Mouse (Mus musculus): ENCODE data around the gene Sit1.

The Sit1 gene

GRCm38 (mm10) chr4:43473636-43474035 lies 9.9 kb downstream of the Sit1 start:
- in situ Hi-C loops (cut with MboI, MseI): no loop called here

DNA sequence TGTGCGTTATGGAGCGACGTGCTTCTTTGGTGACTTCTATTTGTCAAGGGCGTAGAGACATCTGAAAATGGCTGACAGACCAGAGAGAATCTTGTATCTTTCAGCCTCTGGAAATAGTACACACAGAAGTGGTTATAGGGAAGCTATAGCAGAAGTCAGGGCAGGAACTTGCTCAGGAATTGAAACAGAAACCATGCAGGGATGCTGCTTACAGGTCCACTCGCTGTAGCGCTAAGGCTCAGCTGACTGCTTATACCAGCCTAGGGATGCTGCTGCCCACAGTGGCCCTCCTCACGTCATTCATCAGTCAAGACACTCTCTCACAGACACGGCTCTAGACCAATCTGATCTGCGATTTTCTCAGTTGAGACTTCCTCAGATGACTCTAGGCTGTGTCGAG lies 13.2 kb downstream of the Sit1 start:
- in situ Hi-C loops (cut with MboI, MseI): no loop called here

- in situ Hi-C loops (cut with MboI, MseI): no loop called here
Measured at GRCm38 (mm10) chr4:43466872-43467271, 16.7 kb downstream of the Sit1 start.

- in situ Hi-C loops (cut with MboI, MseI): no loop called here
Measured at GRCm38 (mm10) chr4:43465935-43466334, 17.6 kb downstream of the Sit1 start.

- in situ Hi-C loops (cut with MboI, MseI): no loop called here
Measured at GRCm38 (mm10) chr4:43463102-43463501, 20.4 kb downstream of the Sit1 start.

- in situ Hi-C loops (cut with MboI, MseI): no loop called here
Measured at GRCm38 (mm10) chr4:43457124-43457523, 26.4 kb downstream of the Sit1 start.

DNA sequence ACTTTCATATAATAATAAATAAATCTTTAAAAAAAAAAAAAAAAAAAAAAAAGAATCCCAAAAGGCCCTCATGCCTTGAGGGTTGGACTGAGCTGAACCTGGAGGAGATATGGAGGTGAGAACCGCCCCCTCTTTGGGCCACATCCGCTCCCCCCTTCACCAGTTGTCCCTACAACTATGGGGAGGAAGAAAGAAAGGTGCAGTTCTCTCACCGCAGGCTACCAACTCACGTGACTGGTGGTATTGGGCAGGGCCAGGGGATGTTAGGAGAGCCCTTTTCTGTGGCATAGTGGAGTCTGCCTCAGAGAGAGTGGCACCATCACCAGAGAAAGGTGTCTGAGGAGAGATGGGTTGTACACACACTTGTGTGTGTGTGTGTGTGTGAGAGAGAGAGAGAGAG lies 27.1 kb downstream of the Sit1 start:
- in situ Hi-C loops (cut with MboI, MseI): no loop called here

- in situ Hi-C loops (cut with MboI, MseI): no loop called here
Measured at GRCm38 (mm10) chr4:43454041-43454836, 29.3 kb downstream of the Sit1 start, which contains the start of gene Cd72. Gene Cd72, minus strand, starts transcription at chr4:43454628.

DNA sequence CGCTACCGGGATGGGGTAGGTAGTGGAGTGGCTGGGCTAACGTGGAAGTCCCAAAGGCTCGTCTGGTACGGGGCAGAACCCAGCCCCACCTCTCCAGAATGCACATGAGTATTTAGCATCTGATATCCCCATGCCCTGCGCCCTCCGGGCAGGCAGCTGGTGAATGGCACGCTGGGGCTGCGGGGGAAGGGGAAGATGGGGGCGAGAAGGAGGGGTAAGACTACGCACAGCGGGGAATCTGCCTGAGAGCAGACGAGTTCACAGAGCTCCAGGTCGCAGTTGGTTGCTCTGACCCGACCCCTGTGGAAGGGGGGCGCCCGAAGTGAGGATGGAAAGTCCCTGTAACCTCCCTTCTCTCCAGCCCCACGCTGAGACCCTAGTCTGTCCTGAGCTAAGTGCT lies 30.1 kb downstream of the Sit1 start:
- in situ Hi-C loops (cut with MboI, MseI): no loop called here

DNA sequence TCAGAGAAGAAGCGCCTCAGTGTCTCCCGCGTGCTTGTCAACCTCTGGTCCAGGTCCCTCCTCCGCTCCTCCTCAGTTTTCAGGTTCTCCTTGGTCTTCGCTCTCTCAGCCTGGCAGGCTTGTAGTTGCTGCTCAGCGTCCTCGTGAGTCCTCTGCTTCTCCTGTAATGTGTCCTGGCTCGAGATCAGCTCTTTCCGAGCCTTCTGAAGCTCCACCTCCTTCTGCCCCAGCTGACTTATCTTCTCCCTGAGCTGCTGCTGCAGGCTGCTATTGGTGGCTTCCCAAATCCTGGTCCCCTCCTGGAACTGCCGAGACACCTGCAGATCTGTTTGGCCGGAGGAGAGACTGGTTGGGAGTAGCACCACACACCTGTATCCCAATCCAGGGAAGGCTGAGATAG lies 31.2 kb downstream of the Sit1 start:
- in situ Hi-C loops (cut with MboI, MseI): no loop called here

DNA sequence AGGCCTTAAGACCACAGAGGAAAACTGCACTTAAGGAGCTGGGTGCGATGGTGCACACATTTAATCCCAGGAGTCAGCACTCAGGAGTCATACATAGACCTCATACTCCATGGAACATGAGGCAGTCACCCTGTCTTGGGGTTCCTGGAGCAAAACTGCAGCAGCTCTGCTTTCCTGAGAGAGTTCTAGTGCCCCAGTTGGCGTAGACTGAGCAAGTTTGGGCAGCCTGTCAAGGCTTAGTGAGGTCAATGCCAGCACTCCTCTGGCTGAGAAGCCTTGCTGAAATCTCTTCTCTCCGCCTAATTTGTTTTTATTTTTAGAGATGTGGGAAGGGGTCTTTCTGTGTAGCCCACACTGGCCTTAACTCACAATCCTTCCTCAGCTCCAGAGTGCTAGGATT lies 35.0 kb downstream of the Sit1 start:
- in situ Hi-C loops (cut with MboI, MseI): loop anchor here (10.0 to 25.0 kb wide), 3 partner anchors 436 to 1736 kb away; partner anchors contain the start of genes Dctn3 (in 2 of the 2), Fancg (in 1 of the 2), Rpp25l (in 1 of the 2) and Vcp (in 1 of the 2)

DNA sequence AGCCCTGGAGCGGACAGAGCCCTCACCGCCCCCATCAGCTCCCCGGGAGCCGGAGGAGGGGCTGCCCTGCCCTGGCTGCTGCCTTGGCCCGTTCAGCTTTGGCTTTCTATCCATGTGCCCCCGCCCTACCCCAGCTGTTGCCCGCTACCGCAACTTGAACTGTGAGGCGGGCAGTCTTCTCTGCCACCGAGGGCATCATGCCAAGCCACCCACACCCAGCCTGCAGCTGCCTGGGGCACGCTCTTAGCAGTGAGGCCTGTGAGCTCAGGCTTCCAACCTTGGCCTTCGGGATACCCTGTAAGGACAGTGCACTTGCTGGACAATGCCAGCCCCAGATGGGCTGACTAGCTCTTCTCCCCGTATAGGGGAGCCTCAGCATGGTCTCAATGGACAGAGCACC lies 36.3 kb downstream of the Sit1 start:
- in situ Hi-C loops (cut with MboI, MseI): loop anchor here (10.0 to 25.0 kb wide), 3 partner anchors 435 to 1735 kb away; partner anchors contain the start of genes Dctn3 (in 2 of the 2), Fancg (in 1 of the 2), Rpp25l (in 1 of the 2) and Vcp (in 1 of the 2)

DNA sequence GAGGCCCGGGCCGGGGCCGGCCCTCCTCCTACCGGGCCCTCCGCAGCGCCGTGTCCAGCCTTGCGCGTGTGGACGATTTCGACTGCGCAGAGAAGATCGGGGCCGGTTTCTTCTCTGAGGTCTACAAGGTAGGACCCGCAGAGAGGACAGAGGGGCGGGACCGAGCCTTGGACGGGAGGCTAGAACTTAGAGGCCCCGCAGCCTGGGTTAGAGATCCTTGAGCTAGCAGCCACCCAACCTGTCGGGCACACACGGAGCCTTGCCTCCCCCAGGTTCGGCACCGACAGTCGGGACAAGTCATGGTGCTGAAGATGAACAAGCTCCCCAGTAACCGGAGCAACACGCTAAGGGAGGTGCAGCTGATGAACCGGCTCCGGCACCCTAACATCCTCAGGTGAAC lies 40.0 kb downstream of the Sit1 start:
- in situ Hi-C loops (cut with MboI, MseI): loop anchor here (5.0 to 25.0 kb wide), 5 partner anchors 34 to 1731 kb away; partner anchors contain the start of genes Dctn3 (in 2 of the 2), Fancg (in 1 of the 2), Rpp25l (in 1 of the 2) and Sit1 (in 1 of the 2)

- in situ Hi-C loops (cut with MboI, MseI): loop anchor here (5.0 to 25.0 kb wide), 5 partner anchors 35 to 1730 kb away; partner anchors contain the start of genes Dctn3 (in 2 of the 2), Fancg (in 1 of the 2), Rpp25l (in 1 of the 2) and Sit1 (in 1 of the 2)
Measured at GRCm38 (mm10) chr4:43442456-43443361, 40.8 kb downstream of the Sit1 start.

GRCm38 (mm10) chr4:43442044-43442443 lies 41.5 kb downstream of the Sit1 start:
- in situ Hi-C loops (cut with MboI, MseI): loop anchor here (5.0 to 25.0 kb wide), 5 partner anchors 35 to 1730 kb away; partner anchors contain the start of genes Dctn3 (in 2 of the 2), Fancg (in 1 of the 2), Rpp25l (in 1 of the 2) and Sit1 (in 1 of the 2)

DNA sequence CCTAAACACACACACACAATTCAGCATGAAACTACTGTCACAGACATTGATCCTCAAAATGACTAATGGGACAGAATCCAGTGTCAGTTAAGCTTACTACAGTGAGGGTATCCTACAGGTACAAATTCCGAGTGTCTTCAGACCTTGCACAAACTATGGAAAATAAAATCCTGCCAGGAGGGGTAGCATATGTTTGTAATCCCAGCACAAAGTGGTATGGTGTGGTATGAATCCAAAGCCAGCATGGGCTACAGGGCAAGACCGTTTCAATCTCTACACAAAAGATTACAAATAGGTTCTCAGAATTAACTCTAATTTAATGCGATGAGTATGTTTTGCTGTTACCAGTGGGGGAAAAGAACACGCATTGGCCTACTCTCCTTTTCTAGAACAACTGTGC lies 41.9 kb downstream of the Sit1 start, which contains the start of gene Tesk1:
Tesk1 (plus strand) TSS at position 301 of the 400 bp plus-strand sequence.
- in situ Hi-C loops (cut with MboI, MseI): loop anchor here (5.0 to 25.0 kb wide), 5 partner anchors 36 to 1729 kb away; partner anchors contain the start of genes Dctn3 (in 2 of the 2), Fancg (in 1 of the 2), Rpp25l (in 1 of the 2) and Sit1 (in 1 of the 2)

- in situ Hi-C loops (cut with MboI, MseI): loop anchor here (25.0 kb wide), 2 partner anchors 421 to 1721 kb away; partner anchors contain the start of genes Dctn3 (in 1 of the 2), Fancg (in 1 of the 2), Rpp25l (in 1 of the 2) and Vcp (in 1 of the 2)
Measured at GRCm38 (mm10) chr4:43432832-43433231, 50.7 kb downstream of the Sit1 start.

Data from T-helper 17 cell (primary cell).